Mouse (Mus musculus): Measurements from ENCODE around the gene Taar8c. TPM values are rescaled to one million over a fixed set of nuclear protein-coding genes. Genes with fewer than 3 reads are reported as not detected.
"Not testable (repeated sequence)": the region's sequence is repeated elsewhere in the genome, so short reads cannot be mapped to it uniquely, and the experiment has no call there.

Taar8c gene
- polyA plus RNA-seq, 1 experiment from 2014 or later = not detected

DNA sequence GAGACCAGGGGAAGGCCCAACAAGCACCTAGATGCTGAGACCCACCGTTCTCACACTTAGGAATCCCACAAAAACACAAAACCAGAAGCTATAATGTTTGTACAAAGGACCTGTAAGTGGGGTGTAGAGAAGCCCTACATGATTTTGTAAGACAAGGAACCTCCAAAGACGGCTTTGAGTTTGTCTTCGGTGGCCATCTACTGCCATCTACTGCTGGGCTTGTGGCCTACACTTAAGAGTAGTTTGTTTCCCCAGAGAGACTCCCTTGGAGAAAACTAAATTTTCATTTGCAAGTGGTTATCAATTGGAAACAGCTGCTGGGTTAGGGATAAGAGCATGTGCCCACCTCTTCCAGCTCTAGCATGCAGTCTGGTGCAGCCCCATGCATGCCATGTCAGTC is 21.5 kb downstream of the Taar8c start:
- no peaks in the 10 kb centered on the region for H3K9me3 ChIP-seq (ENCODE audit: control insufficient read depth, low read length)
- DNase-seq (ENCODE audit: low spot score) = peak; percentile 62
- 44% methylated on average over 3 of the region's 3 CpGs for WGBS
- no peak overlapping the region for H3K27ac ChIP-seq
- no peaks in the 10 kb centered on the region for H3K36me3 ChIP-seq (replicated peaks; ENCODE audit: control insufficient read depth, insufficient read depth)
- H3K27me3 ChIP-seq (ENCODE audit: control insufficient read depth, insufficient read depth, low read length) = no peaks in the 10 kb centered on the region
- no peak for ATAC-seq (ENCODE audit: low FRiP score)
- no peaks in the 10 kb centered on the region for H3K4me1 ChIP-seq (replicated peaks; ENCODE audit: control insufficient read depth, insufficient read depth, low read length)
- H3K9ac ChIP-seq = no peak overlapping the region
- H3K4me3 ChIP-seq (replicated peaks; ENCODE audit: low read length) = no peak overlapping the region
- H3K4me2 ChIP-seq (replicated peaks) = no peak overlapping the region

- H3K27ac ChIP-seq; H3K36me3 ChIP-seq (replicated peaks; ENCODE audit: control insufficient read depth, insufficient read depth); H3K9ac ChIP-seq; ATAC-seq (ENCODE audit: low FRiP score); H3K9me3 ChIP-seq (ENCODE audit: control insufficient read depth, low read length); DNase-seq (ENCODE audit: low spot score); H3K4me3 ChIP-seq (replicated peaks; ENCODE audit: low read length); H3K4me1 ChIP-seq (replicated peaks; ENCODE audit: control insufficient read depth, insufficient read depth, low read length); H3K27me3 ChIP-seq (ENCODE audit: control insufficient read depth, insufficient read depth, low read length); H3K4me2 ChIP-seq (replicated peaks): not testable (repeated sequence)
- 84% methylated on average over 2 of the region's 4 CpGs for WGBS
Measured at GRCm38 (mm10) chr10:24076200-24076599, 25.5 kb downstream of the Taar8c start, which contains the start of gene Taar8a. Gene Taar8a, plus strand, starts transcription at chr10:24076500.

GRCm38 (mm10) chr10:24074751-24075150 is 27.0 kb downstream of the Taar8c start:
- H3K27ac ChIP-seq; H3K4me2 ChIP-seq (replicated peaks): not testable (repeated sequence)
- 57% methylated on average over 2 of the region's 2 CpGs for WGBS

DNA sequence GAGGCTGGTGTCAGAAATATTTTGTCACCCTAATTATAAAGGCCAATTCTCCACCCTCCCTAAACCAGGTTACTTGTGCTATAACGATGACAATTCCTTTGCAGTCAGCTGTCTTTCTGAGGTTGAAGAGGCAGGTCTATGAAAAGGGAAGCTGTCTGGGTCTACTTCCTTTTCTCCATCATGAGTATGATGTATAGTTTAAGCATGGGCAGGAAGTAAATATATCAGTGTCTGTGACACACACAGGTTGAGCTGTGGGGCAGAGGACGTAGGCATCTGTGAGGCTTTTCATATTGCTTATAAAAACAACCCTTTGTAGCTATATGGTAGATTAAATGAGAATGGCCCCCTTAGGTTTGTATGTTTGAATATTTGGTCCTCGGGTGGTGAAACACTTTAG is 42.7 kb downstream of the Taar8c start:
- no peak overlapping the region for H3K4me3 ChIP-seq (replicated peaks; ENCODE audit: low read length)
- H3K27ac ChIP-seq = no peak overlapping the region
- H3K36me3 ChIP-seq (replicated peaks; ENCODE audit: control insufficient read depth, insufficient read depth) = no peaks in the 10 kb centered on the region
- no peak overlapping the region for H3K4me2 ChIP-seq (replicated peaks)
- DNase-seq (ENCODE audit: low spot score) (no peak), ATAC-seq (ENCODE audit: low FRiP score) (no peak)
- H3K9ac ChIP-seq = no peak overlapping the region
- no peaks in the 10 kb centered on the region for H3K9me3 ChIP-seq (ENCODE audit: control insufficient read depth, low read length)
- 95% methylated on average over 3 of the region's 3 CpGs for WGBS
- H3K4me1 ChIP-seq (replicated peaks; ENCODE audit: control insufficient read depth, insufficient read depth, low read length) = no peaks in the 10 kb centered on the region
- no peaks in the 10 kb centered on the region for H3K27me3 ChIP-seq (ENCODE audit: control insufficient read depth, insufficient read depth, low read length)

More at GRCm38 (mm10) chr10:24074751-24075150, 27.0 kb downstream of the Taar8c start:
- H3K9me3 ChIP-seq (ENCODE audit: control insufficient read depth, low read length); H3K4me1 ChIP-seq (replicated peaks; ENCODE audit: control insufficient read depth, insufficient read depth, low read length); DNase-seq (ENCODE audit: low spot score); H3K4me3 ChIP-seq (replicated peaks; ENCODE audit: low read length); H3K36me3 ChIP-seq (replicated peaks; ENCODE audit: control insufficient read depth, insufficient read depth); ATAC-seq (ENCODE audit: low FRiP score); H3K9ac ChIP-seq; H3K27me3 ChIP-seq (ENCODE audit: control insufficient read depth, insufficient read depth, low read length): not testable (repeated sequence)

DNA sequence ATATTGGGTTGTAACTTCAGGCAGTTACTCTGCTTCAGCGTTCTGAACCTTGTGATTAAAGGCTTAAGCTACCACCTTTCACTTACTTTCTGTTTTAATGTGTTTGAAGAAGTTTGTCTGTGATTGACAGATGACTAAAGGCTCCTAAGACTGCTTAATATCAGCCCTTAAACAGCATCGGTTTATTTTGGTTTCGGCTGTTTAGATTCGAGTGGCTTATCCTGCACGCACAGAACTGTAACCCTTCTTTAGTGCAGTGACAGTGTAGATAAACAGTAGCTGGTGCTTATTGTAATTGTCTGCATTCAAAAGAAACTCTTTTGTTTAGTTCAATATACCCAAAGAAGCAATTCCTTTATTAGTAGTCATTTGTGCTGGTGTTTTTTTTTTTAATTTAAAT is 49.7 kb downstream of the Taar8c start:
- no peaks in the 10 kb centered on the region for H3K36me3 ChIP-seq (replicated peaks; ENCODE audit: control insufficient read depth, insufficient read depth)
- no peak overlapping the region for H3K4me2 ChIP-seq (replicated peaks)
- no peak for ATAC-seq (ENCODE audit: low FRiP score)
- H3K9ac ChIP-seq = no peak overlapping the region
- H3K4me3 ChIP-seq (replicated peaks; ENCODE audit: low read length) = no peak overlapping the region
- H3K27me3 ChIP-seq (ENCODE audit: control insufficient read depth, insufficient read depth, low read length) = no peaks in the 10 kb centered on the region
- no peaks in the 10 kb centered on the region for H3K9me3 ChIP-seq (ENCODE audit: control insufficient read depth, low read length)
- DNase-seq (ENCODE audit: low spot score) = no peak
- H3K4me1 ChIP-seq (replicated peaks; ENCODE audit: control insufficient read depth, insufficient read depth, low read length) = no peaks in the 10 kb centered on the region
- H3K27ac ChIP-seq = no peak overlapping the region
- 87% methylated on average over 5 of the region's 5 CpGs for WGBS

Other genes starting within 250 kb of the Taar8c start
- gene Vnn1, start 207.2 kb downstream of the Taar8c start, polyA plus RNA-seq (2014; fragmentation: Nextera tagmentation; extraction: Ambion mirVana) = 0.33 TPM in 1 of 2 replicates, not detected in the other
- not detected in 2 replicates for gene Taar1, start 181.6 kb downstream of the Taar8c start, polyA plus RNA-seq (2014; fragmentation: Nextera tagmentation; extraction: Ambion mirVana)
- not detected in 2 replicates for gene Taar2, start 163.3 kb downstream of the Taar8c start, polyA plus RNA-seq (2014; fragmentation: Nextera tagmentation; extraction: Ambion mirVana)
- not detected in 2 replicates for gene Taar3, start 152.4 kb downstream of the Taar8c start, polyA plus RNA-seq (2014; fragmentation: Nextera tagmentation; extraction: Ambion mirVana)
- gene Taar4, start 141.4 kb downstream of the Taar8c start, polyA plus RNA-seq (2014; fragmentation: Nextera tagmentation; extraction: Ambion mirVana) = not detected in 2 replicates
- gene Taar5, start 131.2 kb downstream of the Taar8c start, polyA plus RNA-seq (2014; fragmentation: Nextera tagmentation; extraction: Ambion mirVana) = not detected in 2 replicates
- not detected in 2 replicates for gene Taar6, start 116.3 kb downstream of the Taar8c start, polyA plus RNA-seq (2014; fragmentation: Nextera tagmentation; extraction: Ambion mirVana)
- gene Taar7a, start 108.4 kb downstream of the Taar8c start, polyA plus RNA-seq (2014; fragmentation: Nextera tagmentation; extraction: Ambion mirVana) = not detected in 2 replicates
- not detected in 2 replicates for gene Taar7b, start 102.0 kb downstream of the Taar8c start, polyA plus RNA-seq (2014; fragmentation: Nextera tagmentation; extraction: Ambion mirVana)
- gene Taar7d, start 74.7 kb downstream of the Taar8c start, polyA plus RNA-seq (2014; fragmentation: Nextera tagmentation; extraction: Ambion mirVana) = not detected in 2 replicates
- not detected in 2 replicates for gene Taar7e, start 64.3 kb downstream of the Taar8c start, polyA plus RNA-seq (2014; fragmentation: Nextera tagmentation; extraction: Ambion mirVana)
- gene Taar7f, start 52.4 kb downstream of the Taar8c start, polyA plus RNA-seq (2014; fragmentation: Nextera tagmentation; extraction: Ambion mirVana) = not detected in 2 replicates
- not detected in 2 replicates for gene Taar8a, start 25.4 kb downstream of the Taar8c start, polyA plus RNA-seq (2014; fragmentation: Nextera tagmentation; extraction: Ambion mirVana)
- gene Taar8b, start 9.6 kb downstream of the Taar8c start, polyA plus RNA-seq (2014; fragmentation: Nextera tagmentation; extraction: Ambion mirVana) = not detected in 2 replicates
- gene Taar9, start 7.6 kb upstream of the Taar8c start, polyA plus RNA-seq (2014; fragmentation: Nextera tagmentation; extraction: Ambion mirVana) = not detected in 2 replicates
- gene Stx7, start 47.4 kb upstream of the Taar8c start, polyA plus RNA-seq (2014; fragmentation: Nextera tagmentation; extraction: Ambion mirVana) = 355 and 384 TPM in 2 replicates
- gene Moxd1, start 121.6 kb upstream of the Taar8c start, polyA plus RNA-seq (2014; fragmentation: Nextera tagmentation; extraction: Ambion mirVana) = 8.2 and 11.1 TPM in 2 replicates